Mouse (Mus musculus) MEL (cell line): ENCODE measurements at regions not wholly inside any gene's neighbourhood (a gene's known extent, or its start where the extent isn't known, plus 50 kb on each side); places are given as distances from the start of the nearest gene placed in this dataset.

Experiments used
- RAD21 ChIP-seq: IDR thresholded peaks from 2 replicates; pipeline ENCODE4 v1.6.1; 2011; ENCODE audit warnings: mild to moderate bottlenecking, low read depth, low read length, improper control_type of control experiment
- TBP ChIP-seq: IDR thresholded peaks from 2 replicates; pipeline ENCODE4 v1.8.0; 2011; ENCODE audit warnings: low read depth, low read length, improper control_type of control experiment

DNA sequence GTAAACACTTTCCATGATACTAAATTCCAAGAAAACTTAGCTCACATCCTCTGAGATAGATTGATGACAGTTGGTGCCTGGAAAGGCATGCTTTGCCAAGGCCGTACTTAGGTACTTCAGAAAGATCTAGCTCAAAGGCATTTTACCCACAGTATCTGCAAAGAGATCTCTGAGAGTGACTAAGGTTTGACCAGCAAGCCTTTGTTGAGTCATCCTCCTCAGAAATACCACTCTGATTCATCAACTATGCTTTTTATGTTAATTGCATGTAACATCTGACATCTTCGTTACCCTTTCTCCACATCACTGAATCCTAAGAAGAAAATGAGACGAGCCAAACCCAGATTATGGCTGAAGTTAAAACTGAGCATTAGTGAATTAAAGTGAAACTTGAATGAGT is 225.9 kb downstream of the Ikzf2 start:
- no peak for TF ChIP-seq TBP
- TF ChIP-seq RAD21: no peak
